Mouse (Mus musculus) frontal cortex, adult (tissue): Measurements from ENCODE around the gene Tango2.

ENCODE experiments used
- ATAC-seq: cut with Nextera tagmentation; 2 replicates; pipeline ENCODE4 v1.9.2; 2017; ENCODE audit warnings: mild to moderate bottlenecking, moderate library complexity, mixed read lengths; ENCODE audit not compliant: low TSS enrichment

The Tango2 gene

DNA sequence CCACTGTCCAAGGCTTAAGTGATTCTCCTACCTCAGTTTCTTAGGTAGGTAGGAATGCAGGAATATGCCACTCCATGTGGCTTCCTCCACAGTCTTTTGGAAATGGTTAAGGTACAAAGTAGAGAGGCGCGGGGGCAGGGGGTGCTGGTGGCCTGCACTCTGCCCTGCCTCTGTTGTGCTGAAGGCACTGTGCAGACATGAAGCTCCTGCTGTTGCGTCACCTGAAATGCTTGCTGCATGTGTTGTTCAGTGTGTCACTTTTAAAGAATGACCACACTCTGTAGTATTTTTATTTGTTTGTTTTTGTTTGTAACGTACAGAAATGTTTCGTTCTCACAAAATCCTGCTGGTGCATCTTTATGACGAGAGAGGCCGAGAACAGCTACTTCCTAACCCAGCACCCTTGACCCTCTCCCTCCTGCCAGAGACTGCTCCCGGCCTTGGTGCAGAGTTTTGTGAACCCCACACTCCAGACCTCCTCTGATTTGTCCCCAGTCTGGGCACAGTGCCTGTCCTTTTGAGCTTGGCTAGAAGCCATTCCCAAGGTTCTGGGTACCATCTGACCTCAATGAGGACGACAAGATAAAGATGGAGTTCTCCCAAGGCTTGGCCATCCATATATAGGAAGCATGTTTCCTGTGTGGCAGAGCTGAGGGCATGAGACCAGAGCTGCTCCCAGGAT, 35.3 kb upstream of the Tango2 start:
- no peak for ATAC-seq

DNA sequence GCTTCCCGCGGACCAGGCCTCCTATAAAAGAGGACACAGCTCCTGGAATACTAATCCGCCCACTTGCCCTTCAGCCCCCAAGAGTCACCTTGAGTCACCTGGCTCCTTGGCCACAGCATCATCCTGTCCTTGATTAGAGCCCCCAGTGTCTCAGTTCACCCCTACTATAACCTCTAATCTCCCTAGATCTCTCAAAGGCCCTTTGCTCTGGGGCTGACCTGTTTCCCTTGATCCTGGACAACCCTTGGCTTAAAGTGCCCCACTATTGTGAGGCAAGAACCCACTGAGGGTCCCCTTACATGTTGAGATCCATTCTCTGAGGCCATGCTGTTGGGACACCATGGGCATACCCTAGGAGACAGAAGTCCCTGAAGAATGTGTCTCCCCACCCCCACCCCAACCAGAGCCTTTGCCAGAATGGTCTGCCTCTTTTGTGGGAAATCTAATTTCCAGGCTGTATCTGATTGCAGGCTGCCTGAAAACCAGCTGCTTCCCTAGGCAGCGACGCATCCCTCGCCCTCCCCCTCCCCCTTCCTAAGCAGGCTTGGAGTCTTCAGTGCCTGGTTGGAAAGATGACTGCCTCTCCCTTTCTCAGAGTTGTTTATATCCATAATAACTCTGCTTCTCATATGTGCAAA, 33.8 kb upstream of the Tango2 start:
- ATAC-seq: 0 out of 2 replicates have a peak, but pooled peaks have one; percentile 24

DNA sequence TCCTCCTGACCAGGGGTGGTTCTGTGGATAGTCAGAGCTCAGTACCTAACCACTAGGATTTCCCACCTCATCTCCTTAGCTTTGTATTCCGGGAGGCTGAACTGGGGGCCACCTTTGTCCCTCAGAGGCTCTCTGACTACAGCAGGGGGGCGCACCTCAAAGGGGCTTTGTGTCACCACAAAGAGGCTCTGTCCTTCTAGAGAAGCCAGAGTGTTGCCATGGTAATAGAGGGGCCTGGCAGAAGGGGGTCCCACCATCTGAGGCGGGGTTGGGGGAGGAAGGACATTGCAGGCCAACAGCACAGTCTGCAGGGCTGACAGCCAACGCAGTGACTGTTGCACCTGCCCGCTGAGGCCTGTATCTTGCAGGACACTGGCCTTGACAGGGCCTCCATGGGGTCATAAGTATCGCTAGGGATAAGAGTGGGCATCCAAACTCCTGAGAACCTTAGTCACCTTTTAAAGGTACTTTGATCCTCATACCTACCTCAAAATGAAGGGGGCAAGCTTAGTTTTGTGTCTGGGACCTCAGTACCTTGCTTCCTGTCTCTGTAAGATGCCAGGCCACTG, 32.7 kb upstream of the Tango2 start:
- no peak for ATAC-seq

DNA sequence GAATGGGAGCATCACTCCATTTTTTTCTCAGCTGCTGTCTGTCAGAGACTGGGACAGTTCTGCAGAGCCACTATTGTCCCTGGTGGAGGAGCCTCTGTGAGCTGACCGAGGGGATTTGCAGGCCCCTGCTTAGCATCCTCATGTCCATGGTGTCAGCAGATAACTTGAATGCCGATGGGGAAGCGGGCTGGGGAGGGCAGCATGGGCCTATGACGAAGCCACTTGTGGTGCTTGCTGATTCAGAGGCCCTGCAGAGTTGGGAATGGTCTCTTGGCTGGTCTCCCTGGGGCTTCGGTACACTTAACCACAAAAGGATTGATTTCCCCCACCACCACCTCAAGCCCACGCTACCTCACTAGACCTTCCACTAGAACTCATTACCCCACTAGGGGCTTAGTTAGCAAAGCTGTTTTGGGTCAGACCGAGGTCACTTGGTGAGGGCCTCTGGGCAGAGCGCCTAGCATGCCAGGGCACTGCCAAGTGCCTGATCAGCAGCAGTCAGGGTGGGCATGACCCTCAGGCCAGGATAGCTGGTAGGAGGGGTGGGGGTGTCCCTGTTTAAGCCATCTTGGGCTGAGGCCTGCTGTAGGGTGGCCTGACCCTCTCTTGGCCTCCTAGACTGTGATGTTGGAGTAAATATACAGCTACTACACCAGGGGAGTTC, 31.6 kb upstream of the Tango2 start:
- ATAC-seq: no peak

DNA sequence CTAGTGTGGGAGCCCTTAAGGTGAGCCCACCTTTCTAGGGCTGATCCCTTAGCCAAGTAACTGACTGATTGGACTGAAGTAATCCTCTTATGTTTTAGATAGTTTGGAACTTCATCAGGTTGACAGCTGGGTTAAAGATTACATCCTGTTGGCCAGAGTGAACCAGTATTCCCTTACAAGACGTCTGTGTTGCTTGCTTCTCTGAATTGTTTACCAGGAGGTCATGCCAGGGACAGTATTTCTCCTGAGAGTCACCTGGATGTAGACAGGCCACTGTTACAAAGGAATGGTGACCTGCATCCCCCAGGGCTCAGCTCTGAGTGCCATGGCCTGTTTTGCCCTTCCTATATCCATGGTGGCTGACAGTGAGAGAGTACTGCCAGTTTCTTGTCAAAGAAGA, 30.6 kb upstream of the Tango2 start:
- ATAC-seq: no peak

DNA sequence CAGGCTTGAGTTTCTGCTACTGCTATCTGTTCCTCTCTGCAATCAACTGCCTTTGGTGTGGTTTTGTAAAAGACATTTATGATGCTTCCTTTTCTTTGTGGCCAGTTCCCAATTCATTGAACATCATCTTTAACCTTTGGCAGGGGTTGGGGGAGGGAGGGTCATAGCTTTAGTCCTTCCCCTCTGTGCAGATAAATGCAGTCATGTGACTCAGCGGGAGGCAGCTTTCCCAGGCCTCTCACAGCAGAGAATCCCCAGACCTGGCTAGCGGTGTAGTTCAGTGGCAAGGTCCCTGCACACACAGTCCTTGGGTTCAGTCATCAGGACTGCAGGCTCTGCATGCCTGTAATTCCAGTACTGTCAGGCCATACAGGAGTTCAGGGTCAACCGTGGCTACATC, 29.3 kb upstream of the Tango2 start:
- no peak for ATAC-seq

GRCm38 (mm10) chr16:18376297-18376954, 28.5 kb upstream of the Tango2 start:
- no peak for ATAC-seq

DNA sequence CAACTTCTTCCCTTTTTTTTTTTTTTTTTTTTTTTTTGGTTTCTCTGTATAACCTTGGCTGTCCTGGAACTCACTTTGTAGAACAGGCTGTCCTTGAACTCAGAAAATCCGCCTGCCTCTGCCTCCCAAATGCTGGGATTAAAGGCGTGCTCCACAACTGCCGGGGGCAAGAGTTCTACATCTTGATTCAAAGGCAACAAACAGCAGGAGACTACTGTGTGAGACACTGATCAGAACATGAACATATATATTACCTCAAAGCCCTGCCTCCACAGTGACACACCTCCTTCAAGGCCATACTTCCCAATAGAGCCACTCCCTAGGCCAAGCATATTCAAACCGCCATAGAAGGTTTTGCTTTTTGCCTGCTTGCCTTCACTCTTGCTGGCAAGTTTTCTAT, 25.7 kb upstream of the Tango2 start:
- no peak for ATAC-seq

GRCm38 (mm10) chr16:18370197-18370596, 22.3 kb upstream of the Tango2 start:
- ATAC-seq: no peak

DNA sequence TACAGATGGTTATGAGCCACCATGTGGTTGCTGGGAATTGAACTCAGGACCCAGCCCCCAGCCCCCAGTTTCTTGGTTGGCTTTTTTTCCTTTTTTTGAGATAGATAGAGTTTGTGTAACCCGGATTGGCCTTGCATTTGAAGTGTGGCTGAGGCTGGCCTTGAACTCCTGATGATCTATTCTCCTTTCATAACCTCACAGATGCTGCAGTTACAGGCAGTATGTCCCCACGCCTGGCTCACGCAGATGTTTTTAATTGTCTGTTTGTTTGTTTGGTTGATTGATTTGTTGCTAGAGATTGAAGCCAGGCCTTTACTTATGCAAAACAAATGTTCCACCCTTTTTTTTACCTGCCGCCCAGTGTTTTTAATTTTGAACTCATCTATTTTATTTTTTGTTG, 18.9 kb upstream of the Tango2 start:
- no peak for ATAC-seq

DNA sequence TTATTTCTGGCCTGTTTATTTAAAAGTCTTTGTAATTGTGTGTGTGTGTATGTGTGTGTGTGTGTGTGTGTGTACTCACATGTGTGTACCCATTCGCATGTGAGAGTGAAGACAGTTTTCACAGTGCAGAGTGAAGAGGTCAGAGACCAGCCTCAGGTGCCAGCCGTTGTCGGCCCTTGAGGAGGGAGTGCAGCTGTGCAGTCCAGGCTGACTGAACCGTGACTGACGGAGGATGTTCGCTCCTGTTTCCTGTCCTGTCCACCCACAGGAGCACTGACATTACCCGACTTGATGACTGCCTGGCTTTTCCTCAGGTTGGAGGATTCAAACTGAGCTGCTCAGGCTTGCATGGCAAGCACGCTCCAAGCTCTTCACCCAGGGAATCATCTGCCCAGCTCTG, 15.0 kb upstream of the Tango2 start:
- no peak for ATAC-seq

DNA sequence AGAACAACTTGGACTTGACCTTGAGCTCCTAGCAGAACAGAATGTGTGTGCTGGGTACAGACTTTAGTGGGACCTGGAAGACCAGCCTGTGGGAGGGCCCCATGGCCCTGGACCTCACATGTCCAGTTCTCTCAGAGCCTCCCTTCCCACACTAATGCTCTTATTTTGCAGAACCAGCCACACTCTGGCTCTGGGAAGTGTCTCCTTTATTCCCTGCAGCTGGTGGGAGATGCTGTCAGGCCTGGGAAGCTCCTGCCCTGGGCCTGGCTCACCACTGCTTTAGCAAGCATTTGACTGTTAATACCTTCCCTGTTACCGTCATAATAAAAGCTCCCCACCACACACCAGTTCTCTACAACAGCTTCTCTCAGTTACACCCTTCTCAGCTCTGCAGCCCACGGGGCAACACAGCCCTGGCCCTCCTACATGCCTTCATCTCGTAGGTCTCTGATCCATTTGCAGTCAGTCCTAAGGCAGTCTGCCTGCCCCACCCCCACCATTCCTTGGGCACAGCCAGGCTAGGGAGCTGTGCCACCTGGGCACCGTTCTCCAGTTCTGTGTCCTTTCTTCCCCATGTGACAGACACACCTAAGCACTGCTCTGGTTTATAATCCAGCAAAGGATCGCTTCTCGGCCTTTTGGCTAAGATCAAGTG, 12.4 kb upstream of the Tango2 start:
- peak; percentile 74 for ATAC-seq

DNA sequence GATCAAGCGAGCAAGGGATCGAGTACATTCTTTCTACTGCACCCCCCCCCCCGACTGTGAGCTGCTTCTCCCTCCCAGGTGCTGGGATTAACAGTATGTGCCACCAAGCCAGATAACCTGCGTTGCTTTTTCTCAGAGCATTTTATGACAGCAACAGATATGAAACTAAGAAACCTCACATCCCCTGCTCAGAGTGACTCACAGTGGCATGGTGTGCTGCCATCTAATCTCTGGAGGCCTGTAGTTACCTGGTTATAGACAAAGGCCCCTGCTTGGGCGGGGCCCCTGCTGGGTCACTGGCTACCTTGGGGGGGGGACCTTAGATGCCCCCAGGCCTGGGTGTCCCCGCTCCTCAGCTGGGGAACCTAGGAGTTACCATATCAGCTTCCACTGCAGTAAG, 10.1 kb upstream of the Tango2 start:
- no peak for ATAC-seq

- ATAC-seq: no peak
Observed at GRCm38 (mm10) chr16:18356961-18357360, 9.1 kb upstream of the Tango2 start.

DNA sequence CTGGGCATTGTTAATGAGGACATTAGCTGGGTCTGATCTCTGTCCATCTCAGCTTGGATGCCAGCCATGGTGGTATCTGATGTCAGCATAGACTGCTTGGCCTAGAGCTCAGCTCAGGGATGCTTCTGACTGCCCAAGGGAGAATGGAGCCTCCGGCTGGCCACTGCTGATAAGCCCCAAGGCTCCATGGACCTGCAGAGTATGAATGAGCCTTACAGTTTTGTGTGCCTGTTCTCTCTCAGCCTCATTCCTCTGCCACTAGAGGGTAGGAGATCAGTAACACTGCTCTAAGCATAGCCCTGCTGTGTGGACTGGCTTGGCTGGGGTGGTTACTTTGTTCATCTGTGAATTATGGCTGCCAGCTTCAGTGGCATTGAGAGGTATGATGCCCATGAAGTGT, 5.2 kb upstream of the Tango2 start:
- no peak for ATAC-seq

- no peak for ATAC-seq
Observed at GRCm38 (mm10) chr16:18351313-18352055, 3.6 kb upstream of the Tango2 start.

DNA sequence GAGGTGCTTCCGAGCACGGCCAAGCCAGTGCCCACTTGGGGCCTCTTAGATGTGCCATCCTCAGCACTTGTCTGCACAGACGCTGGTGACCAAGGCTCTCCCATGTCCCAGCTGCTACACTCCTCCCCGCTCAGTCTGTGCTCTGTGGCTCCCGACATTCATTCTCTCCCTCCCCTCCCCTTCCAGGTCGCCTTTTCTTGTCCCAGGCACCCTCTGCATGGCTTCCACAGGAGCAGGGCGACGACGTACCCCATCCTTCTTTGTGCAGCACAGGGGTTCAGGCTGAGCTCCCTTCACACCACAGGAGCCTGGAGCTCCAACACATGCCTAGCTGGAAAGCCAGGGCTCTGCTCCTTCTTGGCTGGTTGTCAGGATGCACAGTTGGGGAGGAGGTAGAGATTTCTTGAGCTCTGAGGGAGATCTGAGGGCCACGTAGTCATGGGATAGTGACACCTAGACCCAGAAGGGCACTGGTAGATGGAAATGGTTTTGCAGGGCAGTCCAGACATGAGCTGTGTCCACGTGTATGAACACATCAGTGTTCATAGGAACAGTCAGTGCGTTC, 1.9 kb upstream of the Tango2 start:
- ATAC-seq: no peak

- no peak for ATAC-seq
Observed at GRCm38 (mm10) chr16:18348601-18349175, 785 bp upstream of the Tango2 start.

GRCm38 (mm10) chr16:18345243-18345642, 2.7 kb downstream of the Tango2 start:
- ATAC-seq: peak; percentile 27; the same call in 1 of the 2 replicates

DNA sequence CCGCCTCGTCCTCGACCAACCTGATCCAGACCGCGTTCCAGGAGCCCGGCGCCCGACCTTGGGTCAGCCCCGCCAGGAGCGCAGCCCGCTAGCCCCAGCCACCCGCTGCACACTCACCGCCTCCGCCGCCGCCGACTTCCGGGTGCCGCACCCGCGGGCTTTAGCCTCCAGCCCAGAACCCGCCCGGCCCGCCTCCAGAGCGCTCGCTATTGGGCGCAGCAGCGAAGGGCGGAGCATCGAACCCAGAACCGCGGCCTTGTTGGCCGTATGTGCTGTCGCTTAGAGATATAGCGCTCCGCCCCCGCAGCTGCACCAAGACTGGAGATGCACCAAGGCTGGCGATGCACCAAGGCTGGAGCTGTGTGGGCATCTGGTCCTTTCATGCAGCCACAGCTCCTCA, 4.1 kb downstream of the Tango2 start:
- ATAC-seq: peak; percentile 76
